Mouse (Mus musculus): ENCODE results near the gene Tubgcp4. TPM values are rescaled to one million over a fixed set of nuclear protein-coding genes. Genes with fewer than 3 reads are reported as not detected.

The Tubgcp4 gene
- polyA plus RNA-seq, 1 experiment from 2014 or later: 82.8 TPM

- H3K4me3 ChIP-seq: peak overlapping the region; percentile 78
- WGBS: 46% methylated on average over 4 of the region's 4 CpGs
- H3K9me3 ChIP-seq (replicated peaks): no peaks in the 10 kb centered on the region
These were observed 1.3 kb upstream of the Tubgcp4 start for GRCm38 (mm10) chr2:121169173-121169572.

DNA sequence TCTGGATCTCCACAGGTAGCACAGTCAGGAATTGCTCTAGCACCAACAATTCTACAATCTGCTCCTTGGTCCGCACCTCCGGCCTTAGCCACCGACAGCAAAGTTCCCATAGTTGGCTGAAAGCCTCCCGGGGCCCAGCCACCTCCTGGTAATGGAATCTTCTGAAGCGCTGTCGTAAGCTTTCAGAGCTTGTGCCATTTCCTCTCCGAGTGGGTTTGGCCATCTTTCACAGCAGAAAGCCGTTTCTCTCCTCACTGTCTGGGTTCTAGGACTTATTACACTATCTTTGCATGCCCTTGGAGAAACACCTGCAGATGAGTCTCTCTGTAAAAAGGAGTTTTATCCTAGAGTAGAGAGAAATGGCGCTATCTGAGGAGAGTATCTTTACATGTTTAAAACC, 552 bp upstream of the Tubgcp4 start:
- peaks cover 45% of the 10 kb centered on the region for H3K36me3 ChIP-seq
- no peaks in the 10 kb centered on the region for H3K27me3 ChIP-seq (ENCODE audit: low read depth, poor library complexity, severe bottlenecking)
- H3K27ac ChIP-seq: 0 out of 2 replicates have a peak overlapping the region, but pooled peaks have one; percentile 91
- DNase-seq (ENCODE audit: low spot score): peak; percentile 40
- peak overlapping the region; percentile 78 for H3K4me3 ChIP-seq
- WGBS: 11% methylated on average over 9 of the region's 9 CpGs
- no peaks in the 10 kb centered on the region for H3K9me3 ChIP-seq (replicated peaks)
- peaks cover 23% of the 10 kb centered on the region for H3K4me1 ChIP-seq

More at GRCm38 (mm10) chr2:121169173-121169572, 1.3 kb upstream of the Tubgcp4 start:
- peaks cover 43% of the 10 kb centered on the region for H3K36me3 ChIP-seq
- DNase-seq (ENCODE audit: low spot score): no peak
- H3K27ac ChIP-seq: no peak overlapping the region
- H3K4me1 ChIP-seq: peaks cover 23% of the 10 kb centered on the region
- no peaks in the 10 kb centered on the region for H3K27me3 ChIP-seq (ENCODE audit: low read depth, poor library complexity, severe bottlenecking)

DNA sequence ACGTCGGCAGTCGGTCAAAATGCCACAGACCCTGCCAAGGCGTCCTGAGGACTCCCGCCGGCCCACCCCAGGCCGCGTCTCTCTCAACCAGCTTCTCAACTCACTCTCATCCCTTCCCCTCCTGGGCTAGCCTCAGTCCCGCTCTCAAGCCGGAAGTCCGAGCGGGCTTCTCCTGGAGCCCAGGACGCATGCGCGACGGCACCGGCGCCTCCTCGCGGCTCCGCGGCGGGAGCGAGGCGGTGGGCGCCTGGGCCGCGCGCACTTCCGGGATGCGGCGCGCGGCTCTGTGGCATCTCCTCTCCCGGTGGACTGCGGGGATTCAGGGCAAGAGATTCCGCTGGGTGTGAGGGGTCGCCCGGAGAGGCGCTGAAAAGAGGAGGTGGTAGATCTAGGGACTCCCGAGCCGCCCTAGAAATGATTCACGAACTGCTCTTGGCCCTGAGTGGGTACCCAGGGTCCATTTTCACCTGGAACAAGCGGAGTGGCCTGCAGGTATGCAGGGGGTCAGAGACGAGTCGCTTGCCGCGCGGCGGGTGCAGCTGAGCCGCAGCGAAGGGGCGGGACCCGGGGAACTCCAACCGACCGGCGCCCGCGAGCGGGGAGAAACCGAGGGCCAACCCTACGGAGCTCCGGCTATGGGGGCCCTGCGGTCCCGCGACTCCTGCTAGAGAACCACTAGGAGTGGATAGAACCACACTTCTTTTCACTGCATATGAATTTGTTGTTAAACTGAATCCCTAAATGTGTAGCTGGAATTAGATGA, 707 bp downstream of the Tubgcp4 start, which contains the start of gene Zscan29:
TSS of gene Zscan29 (minus strand) at position 146 of the 763 bp plus-strand sequence.
- H3K36me3 ChIP-seq: peaks cover 46% of the 10 kb centered on the region
- H3K9me3 ChIP-seq (replicated peaks): no peaks in the 10 kb centered on the region
- under 1% methylated on average over 66 of the region's 66 CpGs for WGBS
- DNase-seq (ENCODE audit: low spot score): peak; percentile 93
- peaks cover 23% of the 10 kb centered on the region for H3K4me1 ChIP-seq
- peak within 1 kb of the TSS; percentile 91 for H3K27ac ChIP-seq
- H3K4me3 ChIP-seq: peak within 1 kb of the TSS; percentile 78
- no peaks in the 10 kb centered on the region for H3K27me3 ChIP-seq (ENCODE audit: low read depth, poor library complexity, severe bottlenecking)

GRCm38 (mm10) chr2:121178828-121179479, 8.5 kb downstream of the Tubgcp4 start:
- Histone ChIP-seq H3K36me3 (peaks cover 95% of the 10 kb centered on the region), H3K4me1 (no peaks in the 10 kb centered on the region), H3K4me3 (no peak overlapping the region), H3K9me3 (replicated peaks) (no peaks in the 10 kb centered on the region), H3K27ac (no peak overlapping the region), H3K27me3 (ENCODE audit: low read depth, poor library complexity, severe bottlenecking) (no peaks in the 10 kb centered on the region)
- DNase-seq (ENCODE audit: low spot score): no peak
- WGBS: 94% methylated on average over 3 of the region's 3 CpGs

GRCm38 (mm10) chr2:121183431-121183830, 13.0 kb downstream of the Tubgcp4 start:
- Histone ChIP-seq H3K4me1 (no peaks in the 10 kb centered on the region), H3K9me3 (replicated peaks) (no peaks in the 10 kb centered on the region), H3K4me3 (no peak overlapping the region), H3K27me3 (ENCODE audit: low read depth, poor library complexity, severe bottlenecking) (no peaks in the 10 kb centered on the region), H3K36me3 (peaks cover 94% of the 10 kb centered on the region), H3K27ac (no peak overlapping the region)
- no peak for DNase-seq (ENCODE audit: low spot score)
- WGBS: 88% methylated on average over 5 of the region's 5 CpGs

DNA sequence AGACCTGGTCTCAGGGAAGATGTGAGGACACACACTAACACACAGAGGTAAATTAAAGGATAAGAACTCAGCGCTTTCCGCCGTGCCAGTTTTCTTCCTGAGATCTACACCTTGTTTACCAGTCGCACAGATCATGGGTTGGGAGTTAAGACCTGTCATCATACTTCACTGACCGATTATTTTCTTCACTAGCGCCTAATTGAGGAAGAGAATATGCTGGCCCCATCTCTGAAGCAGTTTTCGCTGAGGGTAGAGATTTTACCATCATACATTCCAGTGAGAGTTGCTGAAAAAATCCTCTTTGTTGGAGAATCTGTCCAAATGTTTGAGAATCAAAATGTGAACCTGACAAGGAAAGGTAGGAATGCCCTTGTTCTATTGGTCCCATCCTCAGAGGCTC, 13.7 kb downstream of the Tubgcp4 start:
- H3K27me3 ChIP-seq (ENCODE audit: low read depth, poor library complexity, severe bottlenecking): no peaks in the 10 kb centered on the region
- 96% methylated on average over 7 of the region's 7 CpGs for WGBS
- H3K4me1 ChIP-seq: no peaks in the 10 kb centered on the region
- no peaks in the 10 kb centered on the region for H3K9me3 ChIP-seq (replicated peaks)
- H3K27ac ChIP-seq: no peak overlapping the region
- peaks cover 94% of the 10 kb centered on the region for H3K36me3 ChIP-seq
- H3K4me3 ChIP-seq: no peak overlapping the region
- DNase-seq (ENCODE audit: low spot score): peak; percentile 7

DNA sequence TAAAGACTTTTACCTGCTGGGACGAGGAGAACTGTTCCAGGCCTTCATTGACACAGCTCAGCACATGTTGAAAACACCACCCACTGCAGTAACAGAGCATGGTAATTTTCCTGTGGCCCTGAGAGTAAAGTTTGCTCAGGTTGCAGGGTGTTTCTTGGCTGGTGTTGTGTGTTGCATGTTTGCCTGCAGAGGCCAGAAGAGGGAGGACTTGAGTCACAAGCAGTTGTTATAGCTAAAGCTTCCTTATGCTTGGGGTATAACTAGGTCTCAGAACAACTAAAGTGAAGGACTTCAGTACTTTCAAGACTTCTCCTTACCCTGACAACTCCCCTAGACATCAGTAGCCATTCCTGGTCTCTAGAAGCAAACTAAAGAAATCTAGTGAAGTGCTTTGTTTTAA, 18.1 kb downstream of the Tubgcp4 start:
- H3K9me3 ChIP-seq (replicated peaks): no peaks in the 10 kb centered on the region
- no peaks in the 10 kb centered on the region for H3K4me1 ChIP-seq
- H3K27ac ChIP-seq: no peak overlapping the region
- WGBS: 71% methylated on average over 1 of the region's 1 CpGs
- H3K4me3 ChIP-seq: no peak overlapping the region
- H3K27me3 ChIP-seq (ENCODE audit: low read depth, poor library complexity, severe bottlenecking): no peaks in the 10 kb centered on the region
- H3K36me3 ChIP-seq: peaks cover 97% of the 10 kb centered on the region
- DNase-seq (ENCODE audit: low spot score): peak; percentile 23

DNA sequence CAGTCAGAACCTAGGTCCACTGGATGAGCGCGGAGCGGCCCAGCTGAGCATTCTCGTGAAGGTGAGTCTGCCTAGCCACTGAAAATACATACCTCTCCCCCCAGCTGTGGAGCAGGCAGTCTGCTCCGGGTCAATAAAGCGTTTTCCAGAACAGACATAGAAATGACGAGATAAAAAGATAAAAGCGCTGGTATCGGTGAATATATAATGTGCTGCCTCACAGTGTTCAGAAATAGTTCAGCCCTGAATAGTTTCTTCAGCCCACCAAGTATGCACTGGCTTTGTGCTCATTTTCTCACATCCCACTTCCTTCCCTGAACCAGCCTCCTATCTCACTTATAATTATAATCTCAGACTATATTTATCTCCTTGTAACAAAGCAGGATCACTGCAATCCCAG, 25.0 kb downstream of the Tubgcp4 start:
- Histone ChIP-seq H3K27ac (no peak overlapping the region), H3K4me3 (no peak overlapping the region), H3K27me3 (ENCODE audit: low read depth, poor library complexity, severe bottlenecking) (no peaks in the 10 kb centered on the region), H3K36me3 (peaks cover 99% of the 10 kb centered on the region), H3K9me3 (replicated peaks) (no peaks in the 10 kb centered on the region), H3K4me1 (no peaks in the 10 kb centered on the region)
- WGBS: 94% methylated on average over 9 of the region's 9 CpGs
- DNase-seq (ENCODE audit: low spot score): no peak

DNA sequence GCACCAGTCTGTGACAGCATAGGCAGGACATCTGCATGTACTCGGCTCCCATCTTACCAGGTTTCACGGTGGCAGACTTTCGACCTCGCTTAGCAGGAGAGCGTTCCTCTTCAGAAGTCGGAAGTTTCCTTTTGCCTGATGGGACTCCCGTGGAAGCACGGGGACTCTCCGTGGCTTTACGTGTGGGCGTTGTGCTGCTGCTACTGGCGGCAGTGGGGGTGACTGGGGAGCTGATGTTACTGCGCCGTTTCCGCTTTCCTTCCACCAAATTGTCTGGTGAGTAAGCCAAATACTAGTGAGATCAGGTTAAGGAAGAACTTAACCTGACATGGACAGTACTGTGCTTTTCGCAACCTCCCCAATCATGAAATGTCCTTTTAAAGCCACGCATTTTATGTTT, 33.8 kb downstream of the Tubgcp4 start:
- no peaks in the 10 kb centered on the region for H3K9me3 ChIP-seq (replicated peaks)
- no peaks in the 10 kb centered on the region for H3K27me3 ChIP-seq (ENCODE audit: low read depth, poor library complexity, severe bottlenecking)
- H3K36me3 ChIP-seq: peaks cover 100% of the 10 kb centered on the region
- no peak overlapping the region for H3K4me3 ChIP-seq
- no peak for DNase-seq (ENCODE audit: low spot score)
- H3K27ac ChIP-seq: no peak overlapping the region
- H3K4me1 ChIP-seq: no peaks in the 10 kb centered on the region
- 96% methylated on average over 17 of the region's 17 CpGs for WGBS

- no peaks in the 10 kb centered on the region for H3K27me3 ChIP-seq (ENCODE audit: low read depth, poor library complexity, severe bottlenecking)
- no peaks in the 10 kb centered on the region for H3K9me3 ChIP-seq (replicated peaks)
- 95% methylated on average over 3 of the region's 3 CpGs for WGBS
- peaks cover 100% of the 10 kb centered on the region for H3K36me3 ChIP-seq
- DNase-seq (ENCODE audit: low spot score): no peak
- H3K4me3 ChIP-seq: no peak overlapping the region
- H3K4me1 ChIP-seq: no peaks in the 10 kb centered on the region
- H3K27ac ChIP-seq: no peak overlapping the region
These were observed 36.1 kb downstream of the Tubgcp4 start for GRCm38 (mm10) chr2:121206541-121206940.

DNA sequence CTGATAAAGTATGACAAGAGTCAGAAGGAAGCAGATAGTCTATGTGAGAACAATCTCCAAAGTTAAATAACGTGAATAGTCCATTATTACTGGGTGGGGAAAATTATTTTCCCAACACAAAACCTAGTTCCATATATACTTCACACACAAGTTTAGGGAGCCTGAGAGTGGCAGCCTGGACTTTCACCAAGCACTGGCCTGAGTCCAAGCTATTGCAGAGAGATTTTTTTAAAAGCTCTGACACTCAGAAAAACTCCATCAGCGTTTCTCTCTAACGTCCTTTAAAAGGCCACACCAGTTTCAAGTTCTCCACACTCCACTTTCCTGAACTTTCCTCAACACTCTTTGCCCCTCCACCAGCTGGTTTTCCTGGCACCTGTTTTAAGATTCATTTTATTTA, 44.0 kb downstream of the Tubgcp4 start:
- Histone ChIP-seq H3K4me3 (no peak overlapping the region), H3K36me3 (peaks cover 100% of the 10 kb centered on the region)

DNA sequence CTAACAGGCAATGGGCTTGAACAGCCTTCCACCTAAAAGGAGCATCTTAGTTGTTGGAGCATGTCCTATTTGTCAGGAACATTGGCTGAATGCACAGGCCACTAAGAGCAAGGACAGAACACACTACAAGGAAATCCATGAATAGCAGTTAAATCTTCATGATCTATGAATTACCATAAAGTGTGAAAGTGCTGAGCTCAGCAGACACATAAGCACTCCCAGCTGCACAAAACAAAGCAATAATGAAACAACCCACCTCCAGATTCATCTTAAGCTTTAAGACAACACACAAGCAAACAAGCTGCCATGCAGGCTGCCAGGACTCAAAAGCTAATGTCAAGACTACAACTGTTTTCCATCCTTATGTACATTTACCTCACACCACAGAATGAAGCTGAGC, 48.7 kb downstream of the Tubgcp4 start:
- Histone ChIP-seq H3K27me3 (ENCODE audit: low read depth, poor library complexity, severe bottlenecking) (no peaks in the 10 kb centered on the region), H3K27ac (no peak overlapping the region), H3K4me3 (no peak overlapping the region), H3K9me3 (replicated peaks) (no peaks in the 10 kb centered on the region), H3K4me1 (no peaks in the 10 kb centered on the region), H3K36me3 (peaks cover 97% of the 10 kb centered on the region)
- DNase-seq (ENCODE audit: low spot score): no peak

More for the DNA sequence above, 44.0 kb downstream of the Tubgcp4 start:
- no peaks in the 10 kb centered on the region for H3K27me3 ChIP-seq (ENCODE audit: low read depth, poor library complexity, severe bottlenecking)
- no peak overlapping the region for H3K27ac ChIP-seq
- 96% methylated on average over 3 of the region's 3 CpGs for WGBS
- H3K4me1 ChIP-seq: no peaks in the 10 kb centered on the region
- no peak for DNase-seq (ENCODE audit: low spot score)
- H3K9me3 ChIP-seq (replicated peaks): no peaks in the 10 kb centered on the region

DNA sequence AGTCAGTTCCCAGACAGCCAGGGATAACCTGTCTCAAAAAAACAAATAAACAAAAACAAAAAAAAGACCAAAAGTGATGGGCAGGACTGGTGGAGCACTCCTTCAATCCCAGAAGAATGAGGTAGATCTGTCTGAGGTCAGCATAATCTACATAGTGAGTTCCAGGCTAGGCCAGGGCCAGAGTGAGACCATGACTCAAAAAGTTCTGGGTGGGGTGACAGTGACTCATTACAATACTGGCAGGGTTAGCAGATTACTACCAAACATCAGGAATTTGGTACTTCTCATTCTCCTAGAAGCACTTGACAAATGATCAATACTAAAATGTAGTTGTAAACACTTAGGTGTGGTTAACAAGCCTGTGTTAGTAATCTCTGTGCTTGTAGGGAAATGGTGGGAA, 49.5 kb downstream of the Tubgcp4 start:
- no peak overlapping the region for H3K27ac ChIP-seq
- H3K4me1 ChIP-seq: no peaks in the 10 kb centered on the region
- DNase-seq (ENCODE audit: low spot score): no peak
- H3K9me3 ChIP-seq (replicated peaks): no peaks in the 10 kb centered on the region
- peaks cover 97% of the 10 kb centered on the region for H3K36me3 ChIP-seq
- no peak overlapping the region for H3K4me3 ChIP-seq
- no peaks in the 10 kb centered on the region for H3K27me3 ChIP-seq (ENCODE audit: low read depth, poor library complexity, severe bottlenecking)
